Mouse (Mus musculus): Measurements from ENCODE around the gene 4930583I09Rik. TPM values are rescaled to one million over a fixed set of nuclear protein-coding genes. Genes with fewer than 3 reads are reported as not detected.

The 4930583I09Rik gene
- total RNA-seq (2021) (not detected), polyA plus RNA-seq (2012; rRNA removed) (not detected in 2 replicates)
- long read RNA-seq = 0 reads

DNA sequence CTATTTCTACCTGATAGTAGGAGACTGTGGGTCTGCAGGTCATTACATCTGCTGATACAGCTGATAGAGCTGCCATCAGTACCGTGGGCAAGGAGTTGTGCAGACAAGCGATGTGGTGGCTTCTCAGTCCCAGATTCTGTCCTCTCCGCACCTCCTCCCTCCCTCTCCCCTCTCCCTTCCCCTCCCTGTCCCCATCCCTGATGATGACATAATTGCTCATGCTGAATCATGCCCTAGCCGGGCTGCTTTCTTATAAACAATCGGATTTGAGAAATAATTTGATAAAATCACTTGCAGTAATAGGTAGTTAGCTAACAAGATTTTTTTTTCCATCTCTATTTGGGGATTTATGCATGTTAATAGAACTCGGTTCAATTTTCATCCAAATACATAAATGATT is at the start of gene 4930583I09Rik:
Gene 4930583I09Rik (minus strand): TSS at position 144 of the 400 bp plus-strand sequence.
- Histone ChIP-seq H3K79me2 (replicated peaks; ENCODE audit: control insufficient read depth, insufficient read depth, low read length) (no peaks in the 10 kb centered on the region), H3K4me3 (no peak within 1 kb of the TSS), H3K27ac (no peak within 1 kb of the TSS), H3K36me3 (ENCODE audit: control insufficient read depth, insufficient read depth, low read length) (no peaks in the 10 kb centered on the region), H3K9ac (ENCODE audit: low read depth, low read length) (no peak within 1 kb of the TSS), H3K27me3 (ENCODE audit: control insufficient read depth, insufficient read depth, low read length) (no peaks in the 10 kb centered on the region), H3K4me1 (ENCODE audit: control insufficient read depth, insufficient read depth, low read length) (no peaks in the 10 kb centered on the region)
- TF ChIP-seq CTCF (IDR thresholded peaks at IDR 0.05) (no peak), EP300 (IDR thresholded peaks at IDR 0.05; ENCODE audit: insufficient read depth, low read depth, low read length) (no peak), POLR2A (IDR thresholded peaks at IDR 0.05; ENCODE audit: insufficient read depth, low read depth, low read length) (no peak)
- WGBS = 65% methylated on average over 6 of the region's 6 CpGs
- DNase-seq = no peak
- intact Hi-C loops (cut with DNase I) = no loop called here

DNA sequence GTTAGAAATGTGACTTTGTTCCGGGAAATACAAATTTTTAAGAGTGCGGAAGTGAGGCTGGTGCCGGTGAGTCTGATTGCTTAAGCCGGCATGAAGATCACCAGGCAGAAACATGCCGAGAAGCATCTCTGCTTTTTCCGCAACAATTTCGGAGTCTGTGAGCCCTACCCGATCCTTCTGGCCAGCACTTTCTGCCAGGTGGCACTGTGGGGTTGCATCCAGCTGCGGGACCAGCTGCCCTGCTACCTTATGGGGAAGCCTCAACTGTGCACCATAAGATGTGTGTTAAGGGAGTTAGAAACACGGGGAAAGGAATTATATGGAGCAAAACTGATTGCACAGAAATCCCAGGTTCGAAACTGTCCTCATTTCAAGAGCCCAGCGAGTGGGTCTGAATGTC is 40.2 kb upstream of the 4930583I09Rik start:
- DNase-seq = no peak
- 85% methylated on average over 12 of the region's 12 CpGs for WGBS

GRCm38 (mm10) chr17:64873651-64874072 is 37.8 kb upstream of the 4930583I09Rik start:
- H3K27ac ChIP-seq = no peak overlapping the region
- 39% methylated on average over 4 of the region's 4 CpGs for whole genome bisulfite sequencing
- no peaks in the 10 kb centered on the region for H3K27me3 ChIP-seq (ENCODE audit: control insufficient read depth, insufficient read depth, low read length)
- DNase-seq = peak; percentile 29 to 42
- H3K4me1 ChIP-seq (ENCODE audit: control insufficient read depth, insufficient read depth, low read length) = no peaks in the 10 kb centered on the region; the same call in 1 of the 2 replicates
- H3K36me3 ChIP-seq (ENCODE audit: control insufficient read depth, insufficient read depth, low read length) = no peaks in the 10 kb centered on the region
- no peak overlapping the region for H3K4me3 ChIP-seq
- intact Hi-C loops (cut with DNase I) = loop anchor here (10.0 kb wide), 2 partner anchors 269 to 369 kb away; partner anchors contain the start of gene Man2a1
- TF ChIP-seq CTCF (IDR thresholded peaks at IDR 0.05) (peak; percentile 89), EP300 (IDR thresholded peaks at IDR 0.05; ENCODE audit: insufficient read depth, low read depth, low read length) (no peak)
- H3K9ac ChIP-seq (ENCODE audit: low read depth, low read length) = no peak overlapping the region
- no peaks in the 10 kb centered on the region for H3K79me2 ChIP-seq (replicated peaks; ENCODE audit: control insufficient read depth, insufficient read depth, low read length)

More for the DNA sequence above, 40.2 kb upstream of the 4930583I09Rik start:
- Histone ChIP-seq H3K27ac (no peak overlapping the region), H3K79me2 (replicated peaks; ENCODE audit: control insufficient read depth, insufficient read depth, low read length) (no peaks in the 10 kb centered on the region), H3K36me3 (ENCODE audit: control insufficient read depth, insufficient read depth, low read length) (no peaks in the 10 kb centered on the region), H3K27me3 (ENCODE audit: control insufficient read depth, insufficient read depth, low read length) (no peaks in the 10 kb centered on the region), H3K4me3 (no peak overlapping the region), H3K4me1 (ENCODE audit: control insufficient read depth, insufficient read depth, low read length) (no peaks in the 10 kb centered on the region; the same call in 1 of the 2 replicates), H3K9ac (ENCODE audit: low read depth, low read length) (no peak overlapping the region)
- no peak for TF ChIP-seq CTCF (IDR thresholded peaks at IDR 0.05)
- TF ChIP-seq EP300 (IDR thresholded peaks at IDR 0.05; ENCODE audit: insufficient read depth, low read depth, low read length) = no peak
- no peak for TF ChIP-seq POLR2A (IDR thresholded peaks at IDR 0.05; ENCODE audit: insufficient read depth, low read depth, low read length)
- intact Hi-C loops (cut with DNase I) = loop anchor here (10.0 kb wide), 2 partner anchors 271 to 371 kb away; partner anchors contain the start of gene Man2a1

DNA sequence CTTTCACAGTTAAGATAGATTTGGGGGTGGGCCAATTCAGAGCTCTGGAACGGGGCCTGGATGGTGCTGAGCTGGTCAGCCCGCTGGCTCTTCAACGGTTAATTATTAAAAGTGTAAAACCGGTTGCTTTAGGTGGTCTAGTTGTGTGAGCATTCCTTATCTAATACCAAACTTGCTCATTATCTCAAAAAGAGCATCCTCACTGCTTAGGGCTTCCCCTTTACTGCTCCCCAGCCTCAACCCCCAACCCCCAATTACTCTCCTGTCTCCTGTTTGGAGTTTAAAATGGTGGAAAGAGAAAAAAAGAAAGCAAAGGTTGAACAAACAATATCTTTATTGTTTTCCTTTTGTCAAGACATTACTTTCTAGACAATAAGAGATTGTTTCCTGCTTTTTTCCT is 27.9 kb upstream of the 4930583I09Rik start:
- no peak for DNase-seq
- no peaks in the 10 kb centered on the region for H3K79me2 ChIP-seq (replicated peaks; ENCODE audit: control insufficient read depth, insufficient read depth, low read length)
- H3K4me1 ChIP-seq (ENCODE audit: control insufficient read depth, insufficient read depth, low read length) = no peaks in the 10 kb centered on the region
- no peaks in the 10 kb centered on the region for H3K36me3 ChIP-seq (ENCODE audit: control insufficient read depth, insufficient read depth, low read length)
- TF ChIP-seq EP300 (IDR thresholded peaks at IDR 0.05; ENCODE audit: insufficient read depth, low read depth, low read length) (no peak), POLR2A (IDR thresholded peaks at IDR 0.05; ENCODE audit: insufficient read depth, low read depth, low read length) (no peak), CTCF (IDR thresholded peaks at IDR 0.05) (no peak)
- intact Hi-C loops (cut with DNase I) = no loop called here
- H3K27ac ChIP-seq = no peak overlapping the region
- 78% methylated on average over 4 of the region's 4 CpGs for WGBS
- no peak overlapping the region for H3K9ac ChIP-seq (ENCODE audit: low read depth, low read length)
- no peak overlapping the region for H3K4me3 ChIP-seq
- H3K27me3 ChIP-seq (ENCODE audit: control insufficient read depth, insufficient read depth, low read length) = no peaks in the 10 kb centered on the region

DNA sequence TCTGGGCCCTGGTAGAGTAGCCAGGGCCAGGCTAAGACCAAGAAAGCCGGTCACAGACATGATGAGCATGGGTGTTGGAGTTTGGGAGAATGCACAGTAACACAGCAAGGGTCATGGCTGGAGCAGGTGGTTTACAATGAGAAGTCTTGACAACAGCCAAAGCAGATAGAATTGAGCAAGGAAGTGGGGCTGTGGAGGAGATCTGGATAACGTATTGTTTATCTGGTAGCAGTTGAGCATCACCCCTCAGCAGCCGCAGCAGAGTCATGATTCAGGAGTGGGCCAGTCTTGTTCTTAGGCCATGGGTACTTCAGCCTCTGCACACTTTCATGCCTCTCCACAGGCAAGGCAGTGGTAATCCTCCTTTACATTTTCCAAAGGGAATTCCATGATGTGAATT is 25.1 kb upstream of the 4930583I09Rik start:
- Histone ChIP-seq H3K79me2 (replicated peaks; ENCODE audit: control insufficient read depth, insufficient read depth, low read length) (no peaks in the 10 kb centered on the region), H3K4me3 (no peak overlapping the region), H3K27me3 (ENCODE audit: control insufficient read depth, insufficient read depth, low read length) (no peaks in the 10 kb centered on the region), H3K4me1 (ENCODE audit: control insufficient read depth, insufficient read depth, low read length) (no peaks in the 10 kb centered on the region), H3K36me3 (ENCODE audit: control insufficient read depth, insufficient read depth, low read length) (no peaks in the 10 kb centered on the region), H3K27ac (no peak overlapping the region), H3K9ac (ENCODE audit: low read depth, low read length) (no peak overlapping the region)
- 57% methylated on average over 3 of the region's 3 CpGs for WGBS
- intact Hi-C loops (cut with DNase I) = no loop called here
- no peak for TF ChIP-seq POLR2A (IDR thresholded peaks at IDR 0.05; ENCODE audit: insufficient read depth, low read depth, low read length)
- no peak for TF ChIP-seq EP300 (IDR thresholded peaks at IDR 0.05; ENCODE audit: insufficient read depth, low read depth, low read length)
- no peak for TF ChIP-seq CTCF (IDR thresholded peaks at IDR 0.05)
- no peak for DNase-seq

- no peak overlapping the region for H3K27ac ChIP-seq
- no peaks in the 10 kb centered on the region for H3K4me1 ChIP-seq (ENCODE audit: control insufficient read depth, insufficient read depth, low read length)
- DNase-seq = no peak
- WGBS = 56% methylated on average over 6 of the region's 6 CpGs
- H3K36me3 ChIP-seq (ENCODE audit: control insufficient read depth, insufficient read depth, low read length) = no peaks in the 10 kb centered on the region
- TF ChIP-seq EP300 (IDR thresholded peaks at IDR 0.05; ENCODE audit: insufficient read depth, low read depth, low read length) (no peak), CTCF (IDR thresholded peaks at IDR 0.05) (no peak), POLR2A (IDR thresholded peaks at IDR 0.05; ENCODE audit: insufficient read depth, low read depth, low read length) (no peak)
- no peak overlapping the region for H3K4me3 ChIP-seq
- H3K79me2 ChIP-seq (replicated peaks; ENCODE audit: control insufficient read depth, insufficient read depth, low read length) = no peaks in the 10 kb centered on the region
- no peak overlapping the region for H3K9ac ChIP-seq (ENCODE audit: low read depth, low read length)
- intact Hi-C loops (cut with DNase I) = no loop called here
- H3K27me3 ChIP-seq (ENCODE audit: control insufficient read depth, insufficient read depth, low read length) = no peaks in the 10 kb centered on the region
These were observed 23.0 kb upstream of the 4930583I09Rik start for GRCm38 (mm10) chr17:64858848-64859247.
